Mouse (Mus musculus) lung, postnatal 10 days (tissue): ENCODE measurements at regions not wholly inside any gene's neighbourhood (a gene's known extent, or its start where the extent isn't known, plus 50 kb on each side); places are given as distances from the start of the nearest gene placed in this dataset.

Experiments used
- DNase-seq: peaks from one replicate; pipeline ENCODE4 v3.0.0; 2021

- no peak for DNase-seq
Observed at GRCm38 (mm10) chr6:81738466-81738865, 185.0 kb upstream of the Gcfc2 start.

- no peak for DNase-seq
Observed at GRCm38 (mm10) chr6:81749681-81750080, 173.8 kb upstream of the Gcfc2 start.

GRCm38 (mm10) chr6:81751631-81752030 is 171.8 kb upstream of the Gcfc2 start:
- DNase-seq = no peak

GRCm38 (mm10) chr6:81756242-81756641 is 167.2 kb upstream of the Gcfc2 start:
- DNase-seq = no peak

GRCm38 (mm10) chr6:81758876-81759275 is 164.6 kb upstream of the Gcfc2 start:
- no peak for DNase-seq

GRCm38 (mm10) chr6:81760181-81760580 is 163.3 kb upstream of the Gcfc2 start:
- no peak for DNase-seq

GRCm38 (mm10) chr6:81765831-81766230 is 157.6 kb upstream of the Gcfc2 start:
- DNase-seq = peak; percentile 12

- DNase-seq = no peak
Observed at GRCm38 (mm10) chr6:81766800-81767199, 156.7 kb upstream of the Gcfc2 start.

GRCm38 (mm10) chr6:81768669-81769537 is 154.6 kb upstream of the Gcfc2 start:
- peak; percentile 16 for DNase-seq

- no peak for DNase-seq
Observed at GRCm38 (mm10) chr6:81770301-81770700, 153.2 kb upstream of the Gcfc2 start.

- DNase-seq = no peak
Observed at GRCm38 (mm10) chr6:81771862-81772261, 151.6 kb upstream of the Gcfc2 start.

GRCm38 (mm10) chr6:81782131-81782530 is 141.3 kb upstream of the Gcfc2 start:
- DNase-seq = no peak

- no peak for DNase-seq
Observed at GRCm38 (mm10) chr6:81782815-81783435, 140.5 kb upstream of the Gcfc2 start.

GRCm38 (mm10) chr6:81795281-81795680 is 128.2 kb upstream of the Gcfc2 start:
- DNase-seq = peak; percentile 4

GRCm38 (mm10) chr6:81800822-81801221 is 122.6 kb upstream of the Gcfc2 start:
- DNase-seq = no peak

- no peak for DNase-seq
Observed at GRCm38 (mm10) chr6:81801804-81802203, 121.7 kb upstream of the Gcfc2 start.

- DNase-seq = no peak
Observed at GRCm38 (mm10) chr6:81805942-81806341, 117.5 kb upstream of the Gcfc2 start.

GRCm38 (mm10) chr6:81808712-81809111 is 114.8 kb upstream of the Gcfc2 start:
- no peak for DNase-seq

GRCm38 (mm10) chr6:81815248-81815961 is 108.1 kb upstream of the Gcfc2 start:
- peak; percentile 14 for DNase-seq

GRCm38 (mm10) chr6:81815962-81816338 is 107.5 kb upstream of the Gcfc2 start:
- DNase-seq = no peak

- DNase-seq = peak; percentile 32
Observed at GRCm38 (mm10) chr6:81817050-81817827, 106.2 kb upstream of the Gcfc2 start.

GRCm38 (mm10) chr6:81818573-81818972 is 104.9 kb upstream of the Gcfc2 start:
- no peak for DNase-seq

GRCm38 (mm10) chr6:81820078-81820477 is 103.4 kb upstream of the Gcfc2 start:
- DNase-seq = no peak
